Mouse (Mus musculus) adrenal gland, adult (tissue): Measurements from ENCODE around the gene Itga2.
A peak's percentile ranks its signal among the peaks of the same experiment; 100 is the strongest.

ENCODE experiments used
- DNase-seq, 2 experiments: peaks; one replicate each; pipeline ENCODE4 v3.0.0; 2022 to 2023; ENCODE audit warnings: low spot score in 1 of 2; ENCODE audit not compliant: inconsistent age in 2 of 2

The Itga2 gene

DNA sequence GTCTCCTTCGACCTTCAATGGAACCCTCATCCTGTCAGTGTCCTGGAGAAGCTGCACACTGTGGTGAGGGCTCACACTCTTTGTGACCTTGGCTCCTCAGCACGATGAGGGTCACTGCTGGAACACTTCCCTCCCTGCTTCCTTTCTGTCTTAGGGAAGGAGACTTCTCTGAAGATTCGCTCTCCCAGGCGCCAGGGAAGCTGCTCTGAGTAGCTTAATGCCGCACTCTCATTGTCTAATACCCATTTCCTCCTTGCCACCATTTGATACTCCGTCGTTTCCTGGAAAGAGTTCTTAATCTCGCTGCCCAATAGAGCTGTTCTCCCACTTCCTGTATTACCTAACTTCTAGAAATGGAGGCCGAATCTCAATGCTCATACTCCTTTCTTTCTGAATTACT is 46.7 kb downstream of the Itga2 start:
- DNase-seq, result peak; percentile 22 to 51

DNA sequence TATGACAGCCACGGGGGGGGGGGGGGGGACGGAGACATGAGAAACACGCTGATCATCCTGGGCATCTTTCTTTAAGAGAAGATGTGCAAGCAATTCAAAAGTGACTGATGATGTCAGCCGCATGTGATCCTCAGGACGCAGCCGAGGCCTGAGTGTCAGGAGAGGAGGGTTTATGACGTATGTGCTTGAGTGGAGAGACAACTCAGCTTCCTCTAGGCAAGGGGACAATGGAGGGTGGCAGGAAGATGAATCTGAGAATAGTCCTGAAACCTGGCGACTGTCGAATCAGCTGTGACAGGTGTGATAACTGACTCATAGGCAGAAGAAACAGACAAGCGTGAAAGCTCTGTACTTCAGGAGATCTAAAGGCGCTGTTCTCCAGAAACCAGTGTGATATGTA is 53.2 kb downstream of the Itga2 start:
- DNase-seq, result no peak

DNA sequence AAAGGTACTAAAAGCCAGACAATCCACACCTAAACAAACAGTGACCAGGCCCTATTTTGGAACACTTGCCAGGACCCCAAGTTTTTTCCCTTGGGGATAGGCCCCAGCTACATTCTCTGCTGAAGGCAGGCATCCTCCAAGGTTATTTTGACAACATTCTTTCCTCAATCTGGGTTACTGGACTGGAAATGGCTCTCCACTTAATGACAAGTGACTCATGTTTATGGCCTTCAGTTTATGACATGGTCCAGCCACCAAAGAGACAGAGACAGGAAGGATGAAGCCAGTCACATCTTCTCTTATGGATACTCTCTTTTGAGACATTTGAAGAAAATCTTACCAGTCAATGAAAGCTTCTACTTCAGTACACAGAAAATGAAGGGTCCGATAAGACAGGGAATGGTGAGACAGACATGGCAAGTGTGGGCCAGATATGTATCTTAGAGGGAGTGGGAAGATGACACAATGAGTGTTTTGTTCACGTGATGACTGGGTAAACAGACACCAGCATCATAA is 55.8 kb downstream of the Itga2 start:
- peak in 1 of 2 experiments; percentile 41 for DNase-seq

- no peak for DNase-seq
Observed at GRCm38 (mm10) chr13:114874738-114875137, 57.2 kb downstream of the Itga2 start.

GRCm38 (mm10) chr13:114857525-114857924 is 74.4 kb downstream of the Itga2 start:
- DNase-seq, result no peak

DNA sequence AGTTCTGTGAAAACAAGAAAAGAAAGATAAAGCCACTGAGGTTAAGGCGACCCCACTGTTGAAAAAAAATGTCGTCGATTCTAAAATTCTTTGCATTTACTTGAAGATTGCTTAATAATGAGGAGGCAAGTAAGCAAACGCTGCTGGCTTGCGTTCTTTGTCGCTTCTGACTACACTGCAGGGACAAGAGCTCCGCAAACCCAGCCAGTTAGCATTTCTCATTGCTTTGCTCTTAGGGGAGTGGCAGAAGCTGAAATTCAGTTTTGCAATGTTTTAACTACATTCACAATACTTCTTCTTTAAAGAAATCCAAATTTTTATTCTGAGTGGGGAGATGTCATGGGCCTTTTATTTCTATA is 75.7 kb downstream of the Itga2 start:
- DNase-seq, result no peak

GRCm38 (mm10) chr13:114855573-114856268 is 76.2 kb downstream of the Itga2 start:
- DNase-seq, result peak; percentile 13 to 38

- DNase-seq, result no peak
Observed at GRCm38 (mm10) chr13:114854428-114854827, 77.5 kb downstream of the Itga2 start.

GRCm38 (mm10) chr13:114854023-114854422 is 77.9 kb downstream of the Itga2 start:
- DNase-seq, result no peak

DNA sequence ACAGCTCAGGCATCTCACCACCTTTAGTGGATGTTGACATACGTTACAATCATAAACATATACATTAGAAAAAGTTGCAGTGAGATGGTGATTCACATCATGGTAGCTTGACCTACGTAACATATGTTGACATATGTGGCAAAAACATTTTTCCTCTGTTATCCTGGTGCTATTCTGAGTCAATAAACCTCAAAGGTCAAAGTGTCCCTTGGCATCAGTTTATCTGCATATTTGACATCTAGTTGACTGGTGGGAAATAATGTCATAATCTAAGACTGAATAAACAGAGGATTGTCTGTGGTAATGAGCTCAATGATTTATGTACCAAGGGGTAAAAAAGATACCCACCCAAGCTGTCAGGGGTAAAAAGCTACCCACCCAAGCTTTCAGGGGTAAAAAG is 78.7 kb downstream of the Itga2 start:
- peak in 1 of 2 experiments; percentile 35 for DNase-seq

DNA sequence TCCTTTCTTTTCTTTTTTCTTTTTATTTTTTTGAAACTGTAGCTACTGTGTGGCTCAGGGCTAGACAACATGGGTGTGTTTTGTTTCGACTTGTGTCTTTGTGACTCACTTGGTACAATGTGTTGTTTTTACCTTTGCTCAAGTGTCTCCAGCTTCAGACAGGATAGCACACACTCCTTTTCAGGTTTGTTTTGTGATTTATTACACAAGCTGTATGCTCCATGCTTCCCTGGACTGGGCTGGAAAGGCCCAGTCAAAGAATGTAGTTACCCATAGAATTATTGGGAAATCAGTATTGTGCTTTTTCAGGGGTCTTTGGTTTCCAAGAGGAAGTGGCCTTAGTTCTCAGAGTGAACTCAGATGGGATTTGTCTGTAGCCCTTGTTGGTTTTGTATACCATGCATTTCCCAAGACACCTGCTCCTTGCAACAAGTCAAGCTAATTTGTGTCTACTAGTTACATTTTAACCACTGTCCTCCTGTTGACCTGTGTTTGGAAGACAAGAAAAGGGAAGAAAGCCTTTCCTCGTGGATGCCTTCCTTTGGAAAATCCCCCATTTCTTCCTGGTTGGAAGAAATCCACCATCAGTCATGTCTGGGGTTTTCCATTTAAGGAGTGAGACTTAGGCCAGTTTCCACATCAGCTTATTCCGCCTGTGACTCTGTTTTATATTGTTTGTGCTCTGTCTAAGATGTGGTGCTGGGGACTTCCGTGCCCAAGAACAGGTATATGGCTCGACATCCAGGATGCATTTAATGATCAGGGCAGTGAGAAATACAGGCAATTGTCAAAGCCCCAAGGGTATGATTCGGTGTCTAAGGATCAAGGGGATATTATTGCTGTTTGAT is 79.4 kb downstream of the Itga2 start:
- no peak for DNase-seq

DNA sequence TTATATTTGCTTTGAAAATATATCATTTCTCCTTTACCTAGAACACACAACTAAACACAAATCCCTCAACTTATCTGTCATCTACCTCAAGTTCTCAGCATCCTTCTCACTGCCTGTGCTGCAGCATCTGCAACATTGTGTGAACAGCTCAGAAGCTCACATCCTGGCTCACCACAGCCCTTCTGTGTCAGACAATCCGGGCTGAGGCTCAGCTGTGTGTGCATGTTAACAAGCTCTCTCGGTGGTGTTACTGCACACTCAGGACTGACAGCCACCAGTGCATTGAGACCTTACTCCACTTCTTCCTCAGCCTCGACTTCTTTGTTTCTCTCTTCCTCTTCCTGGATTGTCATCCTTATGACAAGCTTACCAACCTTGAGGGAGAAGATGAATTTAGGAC is 83.0 kb downstream of the Itga2 start:
- DNase-seq, result no peak

- no peak for DNase-seq
Observed at GRCm38 (mm10) chr13:114845804-114846203, 86.1 kb downstream of the Itga2 start.

DNA sequence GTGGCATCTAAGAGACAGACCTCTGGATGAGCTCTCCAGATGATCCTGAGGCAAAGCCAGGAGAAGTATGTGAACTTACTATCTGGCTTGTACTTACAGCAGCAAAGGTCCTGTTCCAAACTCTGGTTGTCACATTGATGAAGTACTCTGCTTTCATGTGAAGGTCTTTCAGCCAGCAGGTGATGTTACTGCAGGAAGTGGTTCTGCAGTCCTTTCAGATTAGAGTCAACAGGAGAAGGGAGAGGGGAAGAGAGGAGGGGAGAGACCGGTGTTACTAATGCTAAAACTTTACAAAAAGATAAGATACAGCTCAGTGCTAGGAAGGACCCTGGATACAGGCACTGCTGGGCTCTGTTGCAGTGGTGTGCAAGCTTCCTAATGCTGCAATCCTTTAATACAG is 88.6 kb downstream of the Itga2 start:
- peak in 1 of 2 experiments; percentile 48 for DNase-seq

- DNase-seq, result no peak
Observed at GRCm38 (mm10) chr13:114840545-114840944, 91.4 kb downstream of the Itga2 start.

- no peak for DNase-seq
Observed at GRCm38 (mm10) chr13:114839098-114839497, 92.8 kb downstream of the Itga2 start.

DNA sequence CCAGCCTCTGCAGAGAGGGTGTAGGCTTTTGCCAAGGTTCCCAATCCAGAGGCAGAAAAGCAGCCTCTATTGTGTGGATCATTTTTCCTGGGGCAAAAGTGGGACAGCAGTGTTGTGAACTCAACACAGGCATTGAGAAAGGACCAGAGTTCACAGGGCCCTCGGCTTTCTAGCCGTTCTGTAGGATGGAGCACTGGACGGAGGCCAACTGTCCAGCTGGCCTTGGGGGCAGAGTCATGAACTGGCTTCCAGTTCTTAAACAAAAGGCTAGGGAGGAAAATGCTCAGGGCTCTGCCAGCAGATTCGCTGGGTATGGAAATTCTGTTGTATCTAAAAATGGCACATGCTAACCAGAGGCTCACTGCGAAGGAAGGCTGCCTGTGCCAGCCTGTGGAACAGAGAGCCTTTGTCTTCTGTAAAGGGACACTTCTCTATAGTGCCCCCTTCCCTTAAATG is 93.3 kb downstream of the Itga2 start:
- peak; percentile 78 to 90 for DNase-seq

GRCm38 (mm10) chr13:114837061-114837460 is 94.8 kb downstream of the Itga2 start:
- no peak for DNase-seq

DNA sequence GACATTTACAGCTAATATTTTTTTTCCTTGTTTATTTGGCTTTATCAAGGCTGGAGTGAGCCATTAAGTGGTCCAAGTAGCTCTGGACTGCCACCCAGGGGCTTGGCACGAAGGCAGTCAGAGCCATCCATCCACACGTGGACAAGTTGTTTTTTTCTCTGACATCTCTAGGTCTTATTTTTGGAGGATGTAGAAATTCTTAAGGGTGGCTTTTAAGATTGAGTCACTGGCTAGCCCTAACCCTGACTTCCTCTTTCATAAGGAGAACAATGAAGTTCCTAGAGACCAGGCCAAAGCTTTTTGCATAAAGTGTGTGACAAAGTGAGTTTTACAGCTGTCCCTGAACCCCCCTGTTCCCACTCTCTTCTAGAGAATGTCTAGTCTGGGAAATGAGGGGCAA is 97.3 kb downstream of the Itga2 start:
- DNase-seq, result peak in 1 of 2 experiments; percentile 48

DNA sequence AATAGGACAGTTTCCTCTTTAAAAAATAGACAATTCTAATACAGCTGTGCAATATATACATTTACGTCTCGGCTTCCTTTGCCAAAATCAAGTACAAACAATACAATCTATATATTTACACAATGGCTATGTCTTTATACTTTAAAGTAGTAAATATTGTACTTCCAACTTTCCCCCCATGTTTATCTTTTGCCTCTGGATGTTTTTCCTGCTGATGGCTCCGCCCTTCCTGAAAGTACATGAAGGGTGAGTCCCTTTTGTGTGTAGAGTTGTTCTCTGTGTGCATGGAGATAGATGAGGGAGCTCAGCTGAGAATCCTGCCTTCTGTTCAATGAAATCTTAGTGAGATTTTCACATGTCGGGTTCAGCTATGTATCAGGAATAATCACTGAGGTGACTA is 98.5 kb downstream of the Itga2 start:
- DNase-seq, result no peak

- no peak for DNase-seq
Observed at GRCm38 (mm10) chr13:114832761-114833160, 99.1 kb downstream of the Itga2 start.

DNA sequence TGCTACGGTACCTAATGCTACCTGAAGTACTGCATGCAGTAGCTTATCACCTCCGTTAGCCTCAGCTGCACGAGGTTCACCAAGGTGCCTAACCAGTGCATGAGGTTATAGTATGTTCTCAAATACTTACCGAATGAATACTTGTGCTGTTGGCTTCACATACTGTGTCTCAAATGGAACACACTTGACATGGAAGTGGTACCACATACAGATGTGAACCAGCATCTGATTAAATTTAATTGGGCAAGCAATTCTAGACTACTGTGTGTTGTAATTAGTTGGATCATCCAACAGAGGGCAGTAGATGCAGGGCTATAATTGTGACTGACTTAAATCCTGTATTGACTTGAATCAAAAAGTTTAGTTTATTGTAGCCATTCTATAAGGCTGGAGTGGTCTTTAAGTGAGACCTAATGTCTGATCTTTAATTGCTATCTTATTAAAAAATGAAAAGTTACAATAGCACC is 100.5 kb downstream of the Itga2 start:
- DNase-seq, result peak in 1 of 2 experiments; percentile 68
